Mouse (Mus musculus): ENCODE data around the gene Stx1a. TPM values are rescaled to one million over a fixed set of nuclear protein-coding genes. Genes with fewer than 3 reads are reported as not detected.
"Not testable (repeated sequence)": the region's sequence is repeated elsewhere in the genome, so short reads cannot be mapped to it uniquely, and the experiment has no call there.

Gene Stx1a
- polyA plus RNA-seq, 1 experiment: 4.4 TPM

- Histone ChIP-seq H3K36me3 (ENCODE audit: control insufficient read depth, insufficient read depth) (peaks cover 4% of the 10 kb centered on the region), H3ac (ENCODE audit: control insufficient read depth, insufficient read length) (no peak overlapping the region), H3K4me3 (no peak overlapping the region), H3K79me2 (ENCODE audit: control insufficient read depth, insufficient read depth) (no peaks in the 10 kb centered on the region), H3K4me2 (ENCODE audit: low read depth) (no peak overlapping the region), H3K27me3 (ENCODE audit: control insufficient read depth, insufficient read depth, insufficient read length) (no peaks in the 10 kb centered on the region)
- no peak for TF ChIP-seq TCF3 (IDR thresholded peaks at IDR 0.05; ENCODE audit: insufficient read length, low read depth)
- no peak for TF ChIP-seq POLR2A (IDR thresholded peaks at IDR 0.05; ENCODE audit: insufficient read length, low read depth)
- TF ChIP-seq TCF12 (IDR thresholded peaks at IDR 0.05; ENCODE audit: insufficient read depth, poor library complexity, severe bottlenecking): no peak
- no peak for TF ChIP-seq REST (IDR thresholded peaks at IDR 0.05; ENCODE audit: insufficient read depth, insufficient read length)
- TF ChIP-seq E2F4 (IDR thresholded peaks at IDR 0.05; ENCODE audit: insufficient read depth): no peak
- no peak for TF ChIP-seq POLR2AphosphoS2 (IDR thresholded peaks at IDR 0.05; ENCODE audit: insufficient read length, low read depth)
- no peak for TF ChIP-seq SRF (IDR thresholded peaks at IDR 0.05; ENCODE audit: control insufficient read depth, insufficient read length, low read depth)
- no peak for TF ChIP-seq MYOG (IDR thresholded peaks at IDR 0.05; ENCODE audit: control insufficient read depth in 1 of 3, insufficient read depth in 1 of 3, insufficient read length in 2 of 3, low read depth in 2 of 3)
- TF ChIP-seq MAX (IDR thresholded peaks at IDR 0.05; ENCODE audit: low read depth): no peak
- no peak for TF ChIP-seq MYOD1 (IDR thresholded peaks at IDR 0.05; ENCODE audit: control insufficient read depth in 1 of 3, insufficient read length in 2 of 3, low read depth in 2 of 3)
- TF ChIP-seq USF1 (IDR thresholded peaks at IDR 0.05; ENCODE audit: low read depth): no peak
These were observed 30.1 kb downstream of the Stx1a start for GRCm38 (mm10) chr5:135053356-135053755.

- peak within 1 kb of the TSS; percentile 95 for H3K4me3 ChIP-seq
- no peaks in the 10 kb centered on the region for H3K79me2 ChIP-seq (ENCODE audit: control insufficient read depth, insufficient read depth)
- H3ac ChIP-seq (ENCODE audit: control insufficient read depth, insufficient read length): peak within 1 kb of the TSS; percentile 58
- H3K27me3 ChIP-seq (ENCODE audit: control insufficient read depth, insufficient read depth, insufficient read length): no peaks in the 10 kb centered on the region
- H3K36me3 ChIP-seq (ENCODE audit: control insufficient read depth, insufficient read depth): peaks cover 12% of the 10 kb centered on the region
- H3K4me2 ChIP-seq (ENCODE audit: low read depth): peak within 1 kb of the TSS; percentile 90
- TF ChIP-seq E2F4 (IDR thresholded peaks at IDR 0.05; ENCODE audit: insufficient read depth) (no peak), TCF12 (IDR thresholded peaks at IDR 0.05; ENCODE audit: insufficient read depth, poor library complexity, severe bottlenecking) (no peak), MYOD1 (IDR thresholded peaks at IDR 0.05; ENCODE audit: control insufficient read depth in 1 of 3, insufficient read length in 2 of 3, low read depth in 2 of 3) (no peak), POLR2A (IDR thresholded peaks at IDR 0.05; ENCODE audit: insufficient read length, low read depth) (peak; percentile 87), POLR2AphosphoS2 (IDR thresholded peaks at IDR 0.05; ENCODE audit: insufficient read length, low read depth) (peak; percentile 82), REST (IDR thresholded peaks at IDR 0.05; ENCODE audit: insufficient read depth, insufficient read length) (no peak)
These were observed 40.5 kb downstream of the Stx1a start, which contains the start of gene Dnajc30 for GRCm38 (mm10) chr5:135063629-135064381. Dnajc30 (plus strand) TSS chr5:135064202.

- Histone ChIP-seq H3K27me3 (ENCODE audit: control insufficient read depth, insufficient read depth, insufficient read length) (no peaks in the 10 kb centered on the region), H3K4me2 (ENCODE audit: low read depth) (peak overlapping the region; percentile 90), H3K4me3 (peak overlapping the region; percentile 95), H3ac (ENCODE audit: control insufficient read depth, insufficient read length) (peak overlapping the region; percentile 58), H3K79me2 (ENCODE audit: control insufficient read depth, insufficient read depth) (no peaks in the 10 kb centered on the region), H3K36me3 (ENCODE audit: control insufficient read depth, insufficient read depth) (peaks cover 12% of the 10 kb centered on the region)
- no peak for TF ChIP-seq TCF3 (IDR thresholded peaks at IDR 0.05; ENCODE audit: insufficient read length, low read depth)
- TF ChIP-seq MYOD1 (IDR thresholded peaks at IDR 0.05; ENCODE audit: control insufficient read depth in 1 of 3, insufficient read length in 2 of 3, low read depth in 2 of 3): no peak
- no peak for TF ChIP-seq REST (IDR thresholded peaks at IDR 0.05; ENCODE audit: insufficient read depth, insufficient read length)
- no peak for TF ChIP-seq POLR2AphosphoS2 (IDR thresholded peaks at IDR 0.05; ENCODE audit: insufficient read length, low read depth)
- no peak for TF ChIP-seq USF1 (IDR thresholded peaks at IDR 0.05; ENCODE audit: low read depth)
- TF ChIP-seq MAX (IDR thresholded peaks at IDR 0.05; ENCODE audit: low read depth): no peak
- no peak for TF ChIP-seq TCF12 (IDR thresholded peaks at IDR 0.05; ENCODE audit: insufficient read depth, poor library complexity, severe bottlenecking)
- no peak for TF ChIP-seq SRF (IDR thresholded peaks at IDR 0.05; ENCODE audit: control insufficient read depth, insufficient read length, low read depth)
- TF ChIP-seq CEBPB (IDR thresholded peaks at IDR 0.05; ENCODE audit: insufficient read depth, poor library complexity, severe bottlenecking): no peak
- TF ChIP-seq POLR2A (IDR thresholded peaks at IDR 0.05; ENCODE audit: insufficient read length, low read depth): no peak
- TF ChIP-seq E2F4 (IDR thresholded peaks at IDR 0.05; ENCODE audit: insufficient read depth): no peak
- TF ChIP-seq MYOG (IDR thresholded peaks at IDR 0.05; ENCODE audit: control insufficient read depth in 1 of 3, insufficient read depth in 1 of 3, insufficient read length in 2 of 3, low read depth in 2 of 3): no peak
These were observed 41.1 kb downstream of the Stx1a start for GRCm38 (mm10) chr5:135064382-135064766.

GRCm38 (mm10) chr5:135064909-135065446 is 41.7 kb downstream of the Stx1a start, which contains the start of gene Bud23:
Bud23 (minus strand) TSS chr5:135064959.
- peak within 1 kb of the TSS; percentile 95 for H3K4me3 ChIP-seq
- H3K36me3 ChIP-seq (ENCODE audit: control insufficient read depth, insufficient read depth); H3K27me3 ChIP-seq (ENCODE audit: control insufficient read depth, insufficient read depth, insufficient read length); H3K79me2 ChIP-seq (ENCODE audit: control insufficient read depth, insufficient read depth): not testable (repeated sequence)
- peak within 1 kb of the TSS; percentile 90 for H3K4me2 ChIP-seq (ENCODE audit: low read depth)
- peak within 1 kb of the TSS; percentile 58 for H3ac ChIP-seq (ENCODE audit: control insufficient read depth, insufficient read length)

- no peaks in the 10 kb centered on the region for H3K79me2 ChIP-seq (ENCODE audit: control insufficient read depth, insufficient read depth)
- no peak overlapping the region for H3K4me3 ChIP-seq
- no peak overlapping the region for H3ac ChIP-seq (ENCODE audit: control insufficient read depth, insufficient read length)
- no peaks in the 10 kb centered on the region for H3K27me3 ChIP-seq (ENCODE audit: control insufficient read depth, insufficient read depth, insufficient read length)
- TF ChIP-seq TCF3 (IDR thresholded peaks at IDR 0.05; ENCODE audit: insufficient read length, low read depth) (no peak), REST (IDR thresholded peaks at IDR 0.05; ENCODE audit: insufficient read depth, insufficient read length) (no peak), MAX (IDR thresholded peaks at IDR 0.05; ENCODE audit: low read depth) (no peak), MYOG (IDR thresholded peaks at IDR 0.05; ENCODE audit: control insufficient read depth in 1 of 3, insufficient read depth in 1 of 3, insufficient read length in 2 of 3, low read depth in 2 of 3) (no peak), TCF12 (IDR thresholded peaks at IDR 0.05; ENCODE audit: insufficient read depth, poor library complexity, severe bottlenecking) (no peak), MYOD1 (IDR thresholded peaks at IDR 0.05; ENCODE audit: control insufficient read depth in 1 of 3, insufficient read length in 2 of 3, low read depth in 2 of 3) (no peak), POLR2A (IDR thresholded peaks at IDR 0.05; ENCODE audit: insufficient read length, low read depth) (no peak), USF1 (IDR thresholded peaks at IDR 0.05; ENCODE audit: low read depth) (no peak), E2F4 (IDR thresholded peaks at IDR 0.05; ENCODE audit: insufficient read depth) (no peak), CEBPB (IDR thresholded peaks at IDR 0.05; ENCODE audit: insufficient read depth, poor library complexity, severe bottlenecking) (no peak), SRF (IDR thresholded peaks at IDR 0.05; ENCODE audit: control insufficient read depth, insufficient read length, low read depth) (no peak), POLR2AphosphoS2 (IDR thresholded peaks at IDR 0.05; ENCODE audit: insufficient read length, low read depth) (no peak)
- H3K4me2 ChIP-seq (ENCODE audit: low read depth): no peak overlapping the region
- no peaks in the 10 kb centered on the region for H3K36me3 ChIP-seq (ENCODE audit: control insufficient read depth, insufficient read depth)
These were observed 42.7 kb downstream of the Stx1a start for GRCm38 (mm10) chr5:135066008-135066407.
